Mouse (Mus musculus) layer of hippocampus, postnatal 36 days (tissue): ENCODE measurements around the gene Scel. TPM values are rescaled to one million over a fixed set of nuclear protein-coding genes. Genes with fewer than 3 reads are reported as not detected.
A peak's percentile ranks its signal among the peaks of the same experiment; 100 is the strongest.
"Not testable (repeated sequence)": the region's sequence is repeated elsewhere in the genome, so short reads cannot be mapped to it uniquely, and the experiment has no call there.

Source experiments
- DNase-seq, 2 experiments: peaks; one replicate each; pipeline ENCODE4 v3.0.0; 2022
- total RNA-seq, 2 experiments: library from RNA; stranded (reverse); gene quantifications; 2 replicates each; pipeline ENCODE4 v1.2.3; 2021

Scel gene
- total RNA-seq: under 1 TPM; 0.50 to 0.71 TPM

DNA sequence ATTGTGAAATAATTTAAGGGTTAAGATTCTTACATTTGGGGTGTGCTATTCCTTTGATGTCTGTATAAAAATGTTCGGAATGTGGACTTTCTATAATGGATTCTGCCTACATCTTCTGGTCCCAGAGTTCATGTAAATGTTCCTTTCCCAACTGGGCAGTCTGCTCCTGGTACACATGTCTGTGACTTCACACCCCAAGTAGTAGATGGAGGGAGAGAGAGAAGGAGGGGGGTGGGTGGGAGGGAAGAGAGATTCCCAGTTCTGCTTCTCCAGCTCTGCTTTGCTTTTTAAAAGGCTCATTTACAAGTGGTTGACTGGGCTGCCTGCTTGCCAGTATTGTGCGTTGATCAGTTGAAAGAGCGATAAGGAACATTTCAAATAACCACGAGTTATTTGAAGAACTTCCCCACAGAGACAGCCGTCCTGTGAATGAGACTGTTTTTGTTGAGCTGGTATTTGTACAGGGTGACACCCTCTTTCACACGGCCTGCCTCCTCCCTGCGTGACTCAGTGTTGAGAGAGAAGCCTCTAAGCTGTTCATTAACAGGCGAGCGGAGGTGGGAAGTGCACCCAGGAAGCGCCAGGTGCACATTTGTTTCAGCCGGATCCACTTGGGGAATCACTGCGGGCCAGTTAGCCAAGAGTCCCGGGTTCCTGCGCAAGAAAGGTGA is at the start of gene Scel:
Scel (plus strand) TSS at position 541 of the 671 bp plus-strand sequence.
- peak; percentile 12 to 19 for DNase-seq

DNA sequence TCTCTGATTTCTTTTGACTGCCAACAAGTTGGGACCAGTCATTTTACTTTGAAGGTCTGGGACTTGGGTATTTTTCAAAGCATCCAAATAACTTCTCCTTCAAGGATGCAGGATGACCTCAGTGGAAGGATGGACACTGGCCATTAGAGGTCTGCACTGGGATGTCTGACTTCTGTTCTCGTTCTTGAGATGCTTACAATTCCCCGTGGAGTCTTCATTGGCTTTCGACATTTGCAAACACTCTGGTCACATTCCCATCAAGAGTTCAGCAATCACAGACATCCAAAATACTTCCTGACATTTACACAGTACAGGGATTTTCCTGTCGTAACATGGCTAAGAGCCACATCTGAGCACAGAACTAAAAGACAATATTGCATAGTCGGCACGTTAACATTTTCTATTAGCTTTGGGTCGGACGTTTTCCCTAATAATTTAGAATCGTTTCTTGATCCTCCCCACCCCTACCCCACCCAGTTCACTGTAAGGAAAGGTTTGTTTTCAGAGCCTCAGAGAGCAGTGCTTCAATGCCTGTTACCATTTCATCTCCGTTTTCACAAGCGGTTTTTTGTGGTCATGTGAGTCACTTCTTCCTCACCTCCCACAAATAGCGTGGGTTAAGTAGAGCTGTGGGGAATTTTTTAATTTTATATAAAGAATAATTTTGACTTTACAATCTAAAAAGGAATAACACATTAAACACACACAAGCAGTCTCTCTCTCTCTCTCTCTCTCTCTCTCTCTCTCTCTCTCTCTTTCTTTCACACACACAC is 44.3 kb upstream of the Scel start:
- no peak for DNase-seq

DNA sequence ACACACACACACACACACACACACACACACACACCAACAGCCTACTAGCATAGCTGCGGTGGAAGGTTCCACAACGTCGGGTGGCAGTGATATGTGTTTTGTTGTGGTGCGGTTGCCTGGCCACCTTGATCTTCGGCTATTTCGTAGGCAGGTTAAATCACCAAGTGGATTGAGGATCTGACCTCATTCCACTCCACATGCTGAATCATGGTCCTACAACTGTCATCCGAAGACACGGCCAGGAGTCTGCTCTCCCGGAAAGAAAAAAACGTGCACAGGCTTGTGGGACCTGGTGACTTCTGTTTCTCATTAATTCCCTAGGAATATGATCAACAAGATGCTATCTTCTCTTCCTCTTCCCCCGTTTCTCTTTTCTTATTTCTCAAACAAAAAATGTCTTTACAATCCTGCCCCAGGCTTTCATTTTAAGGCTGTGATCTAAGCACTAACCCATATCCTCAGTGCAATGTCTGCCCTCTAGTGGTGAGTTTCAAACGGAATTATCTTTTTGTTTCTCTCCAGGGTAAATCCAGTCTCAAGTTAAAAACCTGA is 43.6 kb upstream of the Scel start:
- peak; percentile 38 to 48 for DNase-seq

DNA sequence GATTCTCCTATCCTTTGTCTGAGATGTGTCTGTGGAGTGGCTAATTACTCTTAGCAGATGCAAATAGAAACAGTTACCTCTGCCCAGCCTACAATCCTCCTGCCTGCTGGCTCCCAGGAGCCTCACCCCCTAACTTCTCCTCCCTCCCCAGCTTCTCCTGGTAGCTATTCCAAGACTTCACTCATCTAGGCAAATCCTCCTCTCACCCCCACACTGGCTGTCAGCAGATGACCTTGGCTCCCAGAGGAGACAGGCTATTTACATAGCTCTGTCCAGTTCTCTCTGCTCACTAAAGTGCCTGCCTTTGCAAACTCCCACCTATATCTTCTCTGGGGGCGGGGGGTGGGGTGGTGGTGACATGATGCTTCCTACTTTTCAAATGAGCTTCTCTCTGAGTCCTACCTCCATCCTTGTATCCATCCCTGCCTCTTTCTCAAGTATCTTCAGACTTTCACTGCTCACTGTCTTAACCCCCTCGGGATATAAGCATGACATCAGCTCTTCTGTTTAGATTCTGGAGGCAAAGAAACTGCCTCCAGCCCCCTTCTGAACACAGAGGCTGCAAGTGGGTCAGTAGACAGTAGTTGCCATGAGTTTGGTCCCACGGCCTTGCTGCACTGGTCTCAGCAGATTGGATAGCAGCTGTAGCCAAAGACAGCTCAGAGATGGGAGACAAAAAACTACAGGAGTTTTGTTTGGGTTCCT is 41.9 kb upstream of the Scel start:
- DNase-seq: no peak

DNA sequence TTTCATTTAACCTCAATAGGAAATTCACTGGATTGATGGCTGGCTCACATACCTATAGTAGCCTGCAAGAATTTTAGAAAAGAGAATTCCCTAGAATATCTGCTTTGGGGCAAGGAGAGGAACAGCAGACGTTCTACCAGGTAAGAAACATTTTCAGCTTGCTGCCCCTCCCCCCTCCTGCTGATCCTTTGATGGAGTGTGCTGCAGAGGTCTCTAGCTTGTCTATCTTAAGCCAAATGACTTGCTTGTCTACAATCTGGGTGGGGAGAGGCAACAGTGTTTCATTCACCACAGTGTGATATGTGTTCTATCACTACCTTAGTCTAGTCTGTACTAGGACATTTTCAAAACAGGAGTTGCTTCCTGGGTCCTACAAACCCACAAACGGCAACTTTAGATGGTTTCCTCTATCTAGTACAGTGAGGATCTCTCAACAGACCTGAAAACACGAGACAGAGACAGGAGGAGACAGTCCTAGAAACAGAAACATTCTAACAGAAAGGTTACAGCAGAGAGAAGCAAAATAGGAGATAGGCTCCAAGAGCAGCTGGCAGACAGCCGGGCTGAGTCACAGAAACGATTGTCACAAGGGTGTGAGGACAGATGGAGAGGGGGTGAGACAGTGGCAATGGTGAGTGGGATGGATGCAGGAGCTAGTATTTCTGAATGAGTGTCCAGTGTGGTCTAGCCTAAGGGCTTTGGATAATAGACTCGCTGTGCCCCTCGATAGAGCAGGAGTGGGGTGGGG is 41.2 kb upstream of the Scel start:
- DNase-seq: peak; percentile 79

DNA sequence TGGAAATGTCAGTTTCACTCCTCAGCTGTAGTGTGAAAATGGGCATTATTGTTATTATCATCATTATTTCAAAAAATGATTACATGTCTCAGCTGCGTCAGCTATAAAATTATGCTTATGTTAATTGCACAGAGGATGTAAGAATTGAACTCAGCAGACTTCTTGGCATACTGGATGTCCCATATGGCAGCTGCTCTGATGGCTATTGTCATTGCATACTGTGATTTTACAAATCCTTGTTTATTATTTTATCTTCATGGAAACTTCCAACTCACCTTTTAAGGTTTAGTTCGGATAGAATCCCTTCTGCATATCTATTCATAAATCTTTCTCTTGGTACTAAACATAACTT is 40.6 kb upstream of the Scel start:
- no peak for DNase-seq

DNA sequence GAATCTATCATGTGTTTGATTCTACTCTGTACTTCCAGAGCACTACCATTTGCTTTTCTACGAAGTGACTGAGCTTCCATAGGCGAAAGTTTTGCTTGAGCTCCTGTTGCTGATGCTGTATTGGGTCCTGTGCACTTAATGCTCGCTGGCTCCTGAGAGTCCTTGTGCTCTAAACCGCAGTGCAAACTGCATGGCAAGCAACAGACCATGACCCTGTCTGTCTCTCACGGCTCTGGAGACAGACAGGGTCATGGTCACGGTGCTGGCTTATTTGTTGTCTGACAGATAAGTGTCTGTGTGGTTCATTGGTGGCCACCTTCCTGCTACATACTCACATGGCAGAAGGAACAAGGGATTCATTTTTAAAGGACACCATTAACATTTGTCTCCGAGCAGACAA is 37.8 kb upstream of the Scel start:
- DNase-seq: no peak

DNA sequence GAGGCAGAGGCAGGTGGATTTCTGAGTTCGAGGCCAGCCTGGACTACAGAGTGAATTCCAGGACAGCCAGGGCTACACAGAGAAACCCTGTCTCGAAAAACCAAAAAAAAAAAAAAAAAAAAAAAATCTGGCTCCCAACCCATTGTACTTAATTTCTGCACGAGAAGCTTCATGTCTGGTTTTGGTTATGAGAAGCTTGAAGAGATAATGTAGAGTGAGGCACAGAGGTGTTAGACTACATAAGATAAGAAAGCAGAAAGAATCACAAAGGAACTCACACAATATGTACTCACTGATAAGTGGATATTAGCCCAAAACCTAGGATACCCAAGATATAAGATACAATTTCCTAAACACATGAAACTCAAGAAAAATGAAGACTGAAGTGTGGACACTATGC is 36.9 kb upstream of the Scel start:
- DNase-seq: not testable (repeated sequence)

DNA sequence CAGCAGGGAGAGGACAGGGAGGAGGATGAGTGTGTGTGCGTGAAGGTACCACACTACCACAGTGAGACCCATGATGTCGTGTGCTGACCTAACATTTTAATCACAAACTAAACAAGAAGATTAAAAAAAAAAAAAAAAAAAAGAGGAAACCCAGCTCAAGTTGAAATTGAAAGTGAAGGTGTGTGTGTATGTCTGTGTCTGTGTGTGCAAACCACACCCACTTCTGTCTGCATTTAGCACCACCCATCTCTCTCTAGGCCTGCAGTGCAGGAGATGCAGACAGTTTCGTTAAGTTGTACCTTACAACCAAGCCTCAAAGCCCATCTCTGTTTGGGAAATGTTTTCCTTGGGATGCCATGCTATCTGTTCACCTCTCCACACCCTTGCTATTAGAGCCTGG is 35.9 kb upstream of the Scel start:
- no peak for DNase-seq

DNA sequence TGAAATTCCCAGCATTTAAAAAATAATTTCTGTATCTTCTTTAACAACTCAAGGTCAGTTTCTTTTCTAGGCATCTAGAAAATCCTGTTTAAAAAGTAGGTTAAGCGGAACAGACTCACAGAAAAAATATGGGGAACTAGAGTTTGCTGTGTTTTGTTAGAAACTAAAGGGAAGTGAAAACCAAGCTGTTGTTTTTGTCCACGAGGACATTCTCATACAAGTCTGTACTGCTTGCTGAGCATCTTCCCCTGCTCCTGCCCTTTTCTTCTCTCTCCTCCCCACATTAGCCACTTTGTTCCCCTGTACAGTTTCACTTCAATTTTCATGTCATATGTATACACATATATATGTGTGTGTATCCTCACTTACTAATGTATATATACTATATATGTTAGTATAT is 35.2 kb upstream of the Scel start:
- no peak for DNase-seq

DNA sequence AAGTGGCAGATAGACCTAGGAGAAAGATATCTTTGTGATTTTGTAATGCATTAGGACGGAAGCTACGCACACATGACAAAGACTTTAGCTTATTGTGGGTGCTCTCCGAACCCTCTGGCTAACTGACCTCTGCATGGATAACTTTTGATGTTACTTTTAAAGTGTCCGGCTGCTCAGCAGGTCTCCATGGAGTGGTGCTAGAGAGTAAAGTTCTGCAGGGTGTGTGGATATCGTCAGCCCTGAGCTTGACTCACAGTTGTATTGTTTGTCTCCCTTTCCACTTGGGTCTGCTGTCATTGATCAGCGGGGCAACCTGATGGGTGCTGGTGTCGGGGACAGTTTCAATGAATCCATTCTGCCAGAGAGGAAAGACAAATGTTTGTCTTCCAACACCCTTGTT is 33.7 kb upstream of the Scel start:
- DNase-seq: no peak

DNA sequence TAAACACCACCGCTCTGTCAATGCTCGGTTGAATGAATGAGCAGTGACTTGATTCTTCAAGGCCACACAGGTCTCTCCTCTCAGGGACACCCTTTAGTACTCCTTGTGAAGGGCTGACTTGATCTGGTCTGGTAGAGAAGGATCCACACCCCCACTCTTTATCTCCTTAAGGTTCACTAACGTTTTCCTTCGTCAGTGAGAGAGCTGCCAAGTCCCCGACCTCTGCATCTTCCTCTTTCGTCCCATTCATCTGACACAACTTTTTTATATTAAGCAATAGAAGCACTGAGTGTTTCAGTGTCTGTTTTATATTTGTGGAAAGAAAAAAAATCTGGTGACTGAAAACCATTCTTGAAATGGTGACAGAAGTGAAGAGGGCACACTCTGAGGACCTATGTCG is 31.6 kb upstream of the Scel start:
- no peak for DNase-seq

DNA sequence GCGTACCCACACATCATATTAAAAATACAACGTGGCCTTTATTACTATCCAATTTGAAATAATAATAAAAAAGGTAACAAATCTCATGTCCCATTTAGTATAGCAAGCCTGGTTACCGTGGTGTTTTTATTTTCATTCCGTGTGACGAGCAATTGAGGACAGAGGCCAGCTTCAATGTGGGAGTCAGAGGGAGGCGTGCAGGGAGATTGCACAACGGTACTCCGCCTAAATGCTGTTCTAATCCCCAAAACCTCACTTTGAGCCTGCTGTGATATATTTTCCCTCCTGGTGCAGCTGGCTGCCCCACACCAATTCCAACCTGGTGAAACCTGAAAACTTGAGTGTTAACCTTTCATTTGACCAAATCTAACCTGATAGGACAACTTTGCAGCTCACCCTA is 27.5 kb upstream of the Scel start:
- DNase-seq: no peak

DNA sequence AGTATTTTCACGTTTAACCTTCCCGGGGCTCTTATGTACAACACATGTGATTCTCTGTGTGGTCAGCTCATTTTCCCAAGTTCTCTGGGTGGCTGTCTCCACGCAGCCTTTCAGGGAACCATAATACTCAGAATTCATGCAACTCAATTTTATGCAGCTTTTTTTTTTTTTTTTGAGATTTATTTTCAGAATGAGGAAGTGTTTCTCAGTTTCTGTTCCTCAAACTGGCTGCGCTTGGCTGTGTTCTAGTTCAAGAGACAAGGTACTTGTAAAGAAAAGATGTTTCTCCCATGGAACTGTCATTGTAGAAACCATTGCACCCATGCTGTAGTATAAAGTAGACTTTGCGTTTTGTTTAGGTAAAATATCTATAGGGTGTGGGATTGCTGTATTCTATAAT is 26.2 kb upstream of the Scel start:
- DNase-seq: no peak

DNA sequence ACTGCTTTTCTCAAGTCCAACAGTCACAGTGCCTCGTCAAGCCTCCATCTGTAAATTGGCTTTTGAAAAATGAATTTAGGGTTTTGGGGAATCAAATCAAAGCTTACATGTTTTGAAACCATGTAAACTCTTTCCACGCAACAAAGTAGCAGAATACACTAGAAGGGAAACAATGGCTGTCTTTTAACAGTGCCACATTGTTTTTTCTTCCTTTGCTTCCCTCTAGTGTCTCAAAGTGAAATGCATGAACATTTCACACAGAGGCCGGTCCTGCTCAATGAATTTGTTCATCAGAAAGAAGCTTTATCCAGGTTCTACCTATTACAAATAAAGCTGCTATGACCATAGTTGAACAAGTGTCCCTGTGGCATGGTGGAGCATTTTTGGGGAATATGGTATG is 24.5 kb upstream of the Scel start:
- DNase-seq: no peak

DNA sequence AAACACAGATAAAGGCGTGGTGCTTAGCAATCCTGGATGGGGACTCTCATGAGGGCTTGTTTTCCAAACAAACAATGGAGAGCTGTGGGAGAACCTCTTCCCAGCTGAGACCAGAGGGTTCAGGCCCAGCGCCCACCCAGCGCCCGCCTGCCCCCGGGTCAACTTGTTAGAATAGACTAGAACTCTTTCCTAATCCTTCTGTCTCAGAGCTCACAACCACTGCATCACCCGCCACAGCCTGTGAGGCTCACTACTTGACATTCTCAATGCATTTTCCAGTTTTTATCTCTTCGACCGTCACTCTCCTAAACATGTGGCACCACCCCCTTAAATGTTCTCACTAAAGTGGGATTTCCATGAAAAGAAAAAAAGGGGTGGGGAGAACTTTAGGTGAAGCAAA is 14.9 kb upstream of the Scel start:
- no peak for DNase-seq

DNA sequence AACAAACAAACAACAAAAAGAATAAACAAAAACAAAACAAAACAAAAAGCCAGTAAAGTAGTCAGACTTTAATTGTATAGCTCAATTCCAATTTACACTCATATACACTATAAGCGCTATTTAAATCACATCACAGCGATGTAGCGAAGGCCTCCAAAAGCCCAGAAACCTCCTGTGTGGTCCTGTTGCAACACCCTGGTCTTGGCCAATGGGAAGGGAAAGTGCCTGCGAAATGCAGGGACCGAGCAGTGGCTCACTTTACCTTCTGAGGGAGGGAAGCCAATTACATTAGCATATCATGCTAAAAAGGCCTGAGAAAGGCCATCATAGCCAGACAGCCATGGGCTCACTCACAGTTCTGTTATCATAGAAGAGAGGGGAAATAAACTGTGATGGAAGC is 14.5 kb upstream of the Scel start:
- DNase-seq: no peak

DNA sequence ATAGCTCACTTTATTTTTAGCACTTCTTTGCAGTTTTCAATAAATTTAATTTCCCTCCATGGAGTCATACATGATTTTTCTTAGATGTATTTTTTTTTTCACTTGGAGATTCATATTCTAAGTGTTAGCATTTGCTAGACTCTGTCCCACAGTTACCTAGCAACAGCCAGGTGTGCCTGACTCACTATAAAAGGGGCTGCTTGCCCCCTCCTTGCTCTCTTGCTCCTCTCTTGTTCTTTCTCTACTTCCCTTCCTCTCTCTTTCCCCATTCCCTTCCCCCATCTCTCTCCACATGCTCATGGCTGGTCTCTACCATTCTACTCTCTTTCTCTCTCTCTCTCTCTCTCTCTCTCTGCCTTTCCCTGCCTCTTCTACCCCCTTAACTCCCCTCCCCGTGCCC is 14.1 kb upstream of the Scel start:
- DNase-seq: no peak

DNA sequence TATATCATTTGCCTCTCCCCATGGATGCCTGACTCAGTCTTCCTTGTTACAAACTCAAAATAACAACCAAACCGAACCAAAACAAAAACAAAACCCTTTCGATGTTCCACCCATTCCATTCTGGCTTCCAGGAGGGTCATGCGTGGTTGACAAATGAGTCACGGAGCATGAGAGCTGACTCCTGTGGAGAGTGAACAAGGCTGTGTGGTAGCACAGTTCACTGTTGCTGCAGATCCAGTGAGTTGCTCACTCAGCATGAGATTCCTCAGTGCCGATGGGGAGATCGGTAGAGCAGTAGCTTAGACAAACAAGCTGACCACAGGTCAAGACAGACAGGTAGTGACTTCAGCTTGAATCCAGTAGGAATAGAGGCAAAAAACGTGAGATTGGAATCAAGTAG is 12.8 kb upstream of the Scel start:
- DNase-seq: no peak

DNA sequence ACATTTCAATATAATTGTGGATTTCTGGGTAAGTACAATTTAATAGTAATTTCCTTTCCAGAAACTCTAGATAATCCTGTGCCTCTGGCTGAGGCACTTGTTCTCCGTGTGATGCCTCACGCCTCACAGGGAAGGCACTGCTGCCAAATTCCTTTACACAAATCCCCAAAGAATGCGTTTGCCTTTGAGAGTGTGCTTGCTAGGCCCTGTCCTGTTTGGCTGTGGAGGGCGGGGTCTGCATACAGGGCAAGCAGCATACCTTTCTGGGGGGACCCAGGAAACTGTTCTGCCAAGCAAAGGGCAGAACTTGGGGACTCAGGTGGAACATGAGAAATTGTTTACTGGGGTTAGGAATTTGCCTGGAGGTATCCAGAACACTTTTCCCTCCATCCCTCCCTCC is 12.2 kb upstream of the Scel start:
- no peak for DNase-seq

DNA sequence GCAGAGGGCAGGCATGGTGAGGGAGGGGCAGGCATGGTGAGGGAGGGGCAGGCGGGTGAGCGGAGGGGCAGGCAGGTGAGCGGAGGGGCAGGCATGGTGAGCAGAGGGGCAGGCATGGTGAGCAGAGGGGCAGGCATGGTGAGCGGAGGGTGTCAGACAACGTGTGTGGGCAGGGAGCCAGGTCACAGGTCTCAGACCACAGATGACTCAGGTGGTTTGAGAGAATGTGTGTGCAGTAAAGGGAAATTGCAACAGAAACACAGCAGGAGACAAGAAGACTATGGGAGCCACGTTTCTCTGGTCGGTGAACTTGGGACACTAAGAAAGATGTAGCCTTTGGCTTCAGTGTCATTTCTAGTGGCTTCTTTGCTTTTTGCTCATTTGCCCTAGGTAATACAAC is 8.6 kb upstream of the Scel start:
- DNase-seq: no peak

DNA sequence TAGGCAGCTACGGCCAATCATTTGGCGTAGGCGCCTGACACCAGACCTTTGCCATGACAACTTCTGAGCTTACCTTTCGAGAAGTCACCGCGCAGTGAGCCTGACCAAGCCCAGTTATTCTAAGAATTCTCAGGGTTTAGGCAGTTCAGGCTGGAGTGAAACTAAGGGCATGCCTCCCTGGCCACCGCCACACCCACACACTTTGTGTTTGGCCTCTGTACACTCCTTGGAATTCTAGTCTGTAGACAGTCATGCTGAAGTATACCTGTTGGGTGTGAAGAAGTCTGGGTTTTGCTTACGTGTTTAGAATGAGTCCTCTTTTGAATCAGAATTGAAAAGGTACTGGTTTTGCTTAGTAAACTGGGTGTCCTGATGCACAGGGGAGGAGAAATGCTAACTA is 3.6 kb upstream of the Scel start:
- DNase-seq: no peak

DNA sequence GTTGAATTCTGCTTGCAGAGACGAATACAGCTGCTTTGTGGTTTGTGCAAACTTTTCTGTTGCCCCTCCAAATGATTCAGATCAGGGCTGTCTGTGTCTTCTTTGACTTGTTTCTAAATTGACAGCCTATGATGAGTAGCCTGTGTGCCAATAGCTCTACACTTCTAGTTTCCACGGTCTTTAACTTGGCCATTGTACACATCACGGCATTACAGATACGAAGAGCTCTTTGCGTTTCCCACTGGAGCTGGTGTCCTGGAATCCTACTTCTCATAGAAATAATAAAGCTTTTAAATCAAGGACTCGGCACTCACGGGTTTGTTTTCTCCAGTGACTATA is 300 bp downstream of the Scel start:
- no peak for DNase-seq
